Mouse (Mus musculus) heart, postnatal 0 days (tissue): ENCODE measurements around the gene Mctp1. TPM values are rescaled to one million over a fixed set of nuclear protein-coding genes. Genes with fewer than 3 reads are reported as not detected.

ENCODE experiments used
- ATAC-seq: fragments of 200-750 bp; cut with Nextera tagmentation; 2 replicates; pipeline ENCODE4 v1.8.0; 2017; ENCODE audit warnings: low read depth, moderate number of reproducible peaks, moderate library complexity; ENCODE audit not compliant: insufficient read depth
- DNase-seq: peaks from one replicate; pipeline ENCODE4 v3.0.0-alpha.2; 2016; ENCODE audit warnings: low spot score
- H3K27ac ChIP-seq: fragments of 300-500 bp; sonication (generic); 2 replicates; pipeline ENCODE4 v1.5.1; 2014; ENCODE audit warnings: low read depth, mild to moderate bottlenecking
- H3K27me3 ChIP-seq: fragments of 300-500 bp; sonication (generic); 2 replicates; pipeline ENCODE4 v1.6.1; 2014; ENCODE audit warnings: low read length, mixed read lengths; ENCODE audit not compliant: control insufficient read depth, insufficient read depth
- H3K36me3 ChIP-seq: fragments of 300-500 bp; sonication (generic); replicated peaks from 2 replicates; pipeline ENCODE4 v1.6.1; 2014; ENCODE audit warnings: low read length, mixed read lengths; ENCODE audit not compliant: control insufficient read depth, insufficient read depth
- H3K4me1 ChIP-seq: fragments of 300-500 bp; sonication (generic); 2 replicates; pipeline ENCODE4 v1.6.1; 2014; ENCODE audit warnings: antibody characterized with exemption; ENCODE audit not compliant: control insufficient read depth, insufficient read depth
- H3K4me2 ChIP-seq: fragments of 300-500 bp; sonication (generic); 2 replicates; pipeline ENCODE4 v1.6.1; 2014; ENCODE audit warnings: low read depth, mild to moderate bottlenecking, low read length, moderate library complexity
- H3K4me3 ChIP-seq: fragments of 300-500 bp; sonication (generic); 2 replicates; pipeline ENCODE4 v1.5.1; 2014; ENCODE audit warnings: low read depth, low read length
- H3K9ac ChIP-seq: fragments of 300-500 bp; sonication (generic); replicated peaks from 2 replicates; pipeline ENCODE4 v1.6.1; 2014; ENCODE audit warnings: low read depth, low read length, mixed read lengths
- H3K9me3 ChIP-seq: fragments of 300-500 bp; sonication (generic); replicated peaks from 2 replicates; pipeline ENCODE4 v1.6.1; 2016; ENCODE audit warnings: low read length; ENCODE audit not compliant: control insufficient read depth
- CTCF ChIP-seq: IDR thresholded peaks from 2 replicates; pipeline ENCODE4 v1.5.1; 2016; ENCODE audit warnings: antibody characterized with exemption, control low read depth, low read depth
- EP300 ChIP-seq: IDR thresholded peaks from 2 replicates; pipeline ENCODE4 v1.6.1; 2016; ENCODE audit warnings: antibody characterized with exemption, low read depth
- WGBS: fragments of 180-500 bp; shearing (Covaris S2); extraction: QIAGEN DNeasy Blood & Tissue Kit; methylation state at CpG from one replicate; pipeline ENCODE4 v1.1.7; 2014; 5-methylcytosine and 5-hydroxymethylcytosine counted together
- polyA plus RNA-seq: library from polyadenylated mRNA; unstranded; fragments of >200 nt; fragmentation: Nextera tagmentation; extraction: Ambion mirVana; gene quantifications from 2 replicates; pipeline ENCODE4 v1.2.1, GENCODE M21; 2015
- total RNA-seq: library from RNA; depleted of rRNA; stranded (reverse); fragments of >200 nt; gene quantifications from 2 replicates; pipeline ENCODE4 v1.2.3, GENCODE M21; 2014; ENCODE audit warnings: low replicate concordance

Gene Mctp1
- total and polyA plus RNA-seq, 2 experiments from 2014 or later: 0.34 TPM; not detected in 1

GRCm38 (mm10) chr13:76824932-76825694, 440.8 kb downstream of the Mctp1 start:
- TF ChIP-seq CTCF (no peak), EP300 (no peak)
- no peak for DNase-seq
- Histone ChIP-seq H3K36me3 (no peaks in the 10 kb centered on the region), H3K9ac (no peak overlapping the region), H3K4me1 (no peaks in the 10 kb centered on the region), H3K4me3 (no peak overlapping the region), H3K27ac (no peak overlapping the region), H3K4me2 (no peak overlapping the region), H3K9me3 (no peaks in the 10 kb centered on the region), H3K27me3 (no peaks in the 10 kb centered on the region)
- 73% methylated on average over 10 of the region's 10 CpGs for WGBS
- ATAC-seq: no peak

- Histone ChIP-seq H3K27me3 (no peaks in the 10 kb centered on the region), H3K9ac (no peak overlapping the region), H3K4me2 (no peak overlapping the region), H3K27ac (no peak overlapping the region), H3K4me1 (no peaks in the 10 kb centered on the region), H3K36me3 (no peaks in the 10 kb centered on the region), H3K4me3 (no peak overlapping the region), H3K9me3 (no peaks in the 10 kb centered on the region)
- TF ChIP-seq EP300: no peak
- no peak for TF ChIP-seq CTCF
- ATAC-seq: no peak
- WGBS: 78% methylated on average over 3 of the region's 3 CpGs
- no peak for DNase-seq
Observed at GRCm38 (mm10) chr13:76827738-76828137, 443.4 kb downstream of the Mctp1 start.

- no peak overlapping the region for H3K4me3 ChIP-seq
- no peak for TF ChIP-seq EP300
- TF ChIP-seq CTCF: no peak
- no peaks in the 10 kb centered on the region for H3K27me3 ChIP-seq
- no peaks in the 10 kb centered on the region for H3K36me3 ChIP-seq
- H3K27ac ChIP-seq: no peak overlapping the region
- WGBS: 53% methylated on average over 3 of the region's 3 CpGs
- H3K4me2 ChIP-seq: no peak overlapping the region
- H3K9ac ChIP-seq: no peak overlapping the region
- H3K9me3 ChIP-seq: no peaks in the 10 kb centered on the region
- no peak for ATAC-seq
- no peak for DNase-seq
- no peaks in the 10 kb centered on the region for H3K4me1 ChIP-seq
Observed at GRCm38 (mm10) chr13:76838031-76838430, 453.7 kb downstream of the Mctp1 start.

GRCm38 (mm10) chr13:76840712-76841111, 456.4 kb downstream of the Mctp1 start:
- no peak overlapping the region for H3K27ac ChIP-seq
- DNase-seq (no peak), ATAC-seq (no peak)
- TF ChIP-seq EP300: no peak
- no peak for TF ChIP-seq CTCF
- H3K9me3 ChIP-seq: no peaks in the 10 kb centered on the region
- no peaks in the 10 kb centered on the region for H3K27me3 ChIP-seq
- H3K36me3 ChIP-seq: no peaks in the 10 kb centered on the region
- no peaks in the 10 kb centered on the region for H3K4me1 ChIP-seq
- H3K4me3 ChIP-seq: no peak overlapping the region
- 66% methylated on average over 5 of the region's 5 CpGs for WGBS
- no peak overlapping the region for H3K4me2 ChIP-seq
- no peak overlapping the region for H3K9ac ChIP-seq

GRCm38 (mm10) chr13:76844629-76845255, 460.4 kb downstream of the Mctp1 start:
- no peaks in the 10 kb centered on the region for H3K27me3 ChIP-seq
- H3K27ac ChIP-seq: no peak overlapping the region
- WGBS: 51% methylated on average over 8 of the region's 8 CpGs
- no peak overlapping the region for H3K4me3 ChIP-seq
- DNase-seq (peak; percentile 81), ATAC-seq (no peak)
- no peaks in the 10 kb centered on the region for H3K9me3 ChIP-seq
- H3K4me1 ChIP-seq: no peaks in the 10 kb centered on the region
- peak; percentile 82 for TF ChIP-seq CTCF
- no peak for TF ChIP-seq EP300
- no peaks in the 10 kb centered on the region for H3K36me3 ChIP-seq
- H3K4me2 ChIP-seq: no peak overlapping the region
- no peak overlapping the region for H3K9ac ChIP-seq
